Mouse (Mus musculus) frontal cortex, postnatal 25 days (tissue): ENCODE data around the gene Ica1.

ENCODE experiments used
- DNase-seq, 2 experiments: peaks; one replicate each; pipeline ENCODE4 v3.0.0; 2022; ENCODE audit warnings: low spot score in 2 of 2

Gene Ica1

DNA sequence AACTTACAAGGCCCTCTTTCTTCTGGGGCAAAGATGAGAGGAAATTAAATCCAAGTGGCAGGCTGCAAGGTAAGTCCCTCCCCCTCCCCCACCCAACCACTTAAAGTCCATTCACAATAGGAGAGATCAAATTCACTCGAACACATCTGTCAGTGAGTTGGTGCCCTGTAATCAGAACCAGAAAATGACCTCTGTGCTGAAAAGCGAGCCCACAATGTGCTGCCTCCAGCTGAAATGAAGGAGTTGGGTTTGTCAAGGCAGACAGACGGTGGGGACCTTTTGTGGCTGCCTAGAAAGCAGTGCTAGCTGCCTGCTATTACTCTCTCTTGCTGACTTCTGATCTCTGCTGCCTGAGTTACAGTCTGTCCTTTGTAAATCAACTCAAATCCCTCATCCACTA is 35.8 kb downstream of the Ica1 start:
- no peak for DNase-seq

DNA sequence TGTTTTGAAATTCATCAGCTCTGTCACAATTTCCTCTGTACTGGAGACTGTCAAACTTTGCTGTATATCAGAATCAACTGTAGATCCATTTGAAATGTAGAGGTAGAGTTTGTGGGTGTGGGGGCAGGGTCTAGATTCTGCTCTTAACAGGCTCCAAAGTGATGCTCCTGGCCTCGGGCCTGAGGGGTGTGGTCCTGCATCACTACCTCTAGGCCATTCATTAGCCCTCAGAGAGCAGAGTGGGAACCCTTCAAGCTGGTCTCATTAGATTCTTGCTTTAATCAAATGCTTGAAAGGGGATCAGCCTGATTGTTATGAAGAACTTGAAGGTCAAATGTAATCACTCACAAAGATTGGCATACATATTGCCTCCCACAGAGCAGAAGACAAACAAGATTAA is 36.6 kb downstream of the Ica1 start:
- no peak for DNase-seq

DNA sequence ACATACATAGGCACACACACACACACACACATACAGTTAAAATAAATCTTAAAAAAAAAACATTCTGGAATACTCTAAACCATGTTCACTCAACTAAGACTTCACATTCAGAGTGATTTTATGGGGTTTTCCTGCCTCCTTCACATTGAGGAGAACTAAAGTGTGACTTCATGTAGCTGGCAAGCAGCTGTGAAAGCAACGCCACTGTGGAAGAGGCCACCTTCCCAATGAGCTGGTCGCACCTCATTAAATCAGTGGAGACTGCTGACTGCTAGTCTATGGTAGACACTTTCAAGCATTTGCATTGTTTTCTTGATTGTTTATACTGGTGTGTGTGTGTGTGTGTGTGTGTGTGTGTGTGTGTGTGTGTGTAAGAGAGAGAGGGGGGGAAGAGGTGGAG is 38.2 kb downstream of the Ica1 start:
- no peak for DNase-seq

DNA sequence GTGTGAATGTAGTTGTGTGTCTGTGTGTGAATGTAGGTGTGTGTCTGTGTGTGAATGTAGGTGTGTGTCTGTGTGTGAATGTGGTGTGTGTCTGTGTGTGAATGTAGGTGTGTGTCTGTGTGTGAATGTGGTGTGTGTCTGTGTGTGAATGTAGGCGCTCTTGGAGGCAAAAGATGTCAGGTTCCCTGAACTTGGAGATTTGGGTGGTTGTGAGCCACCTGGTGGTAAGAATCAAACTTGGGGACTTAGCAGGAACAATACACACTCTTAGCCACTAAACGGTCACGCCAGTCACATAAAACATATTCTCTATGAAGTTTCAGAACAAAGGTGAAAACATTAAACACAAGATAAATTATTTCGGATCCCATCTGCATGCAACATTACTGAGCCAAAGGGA is 39.9 kb downstream of the Ica1 start:
- DNase-seq: no peak

DNA sequence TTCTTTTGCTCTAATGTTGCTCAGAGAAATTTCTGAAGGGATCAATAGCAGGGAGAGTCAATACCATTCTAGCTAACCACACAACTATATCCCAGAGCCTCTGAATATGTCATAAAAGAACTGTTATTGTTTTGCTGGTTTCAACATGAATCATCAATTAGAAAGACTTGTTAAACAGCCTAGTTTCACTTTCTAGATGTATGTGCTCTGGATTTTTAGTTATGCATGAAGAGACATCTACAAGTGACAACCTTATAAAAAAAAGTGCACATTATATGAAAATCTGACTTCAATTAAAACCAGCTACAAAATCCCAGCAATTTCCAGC is 41.8 kb downstream of the Ica1 start:
- DNase-seq: no peak

DNA sequence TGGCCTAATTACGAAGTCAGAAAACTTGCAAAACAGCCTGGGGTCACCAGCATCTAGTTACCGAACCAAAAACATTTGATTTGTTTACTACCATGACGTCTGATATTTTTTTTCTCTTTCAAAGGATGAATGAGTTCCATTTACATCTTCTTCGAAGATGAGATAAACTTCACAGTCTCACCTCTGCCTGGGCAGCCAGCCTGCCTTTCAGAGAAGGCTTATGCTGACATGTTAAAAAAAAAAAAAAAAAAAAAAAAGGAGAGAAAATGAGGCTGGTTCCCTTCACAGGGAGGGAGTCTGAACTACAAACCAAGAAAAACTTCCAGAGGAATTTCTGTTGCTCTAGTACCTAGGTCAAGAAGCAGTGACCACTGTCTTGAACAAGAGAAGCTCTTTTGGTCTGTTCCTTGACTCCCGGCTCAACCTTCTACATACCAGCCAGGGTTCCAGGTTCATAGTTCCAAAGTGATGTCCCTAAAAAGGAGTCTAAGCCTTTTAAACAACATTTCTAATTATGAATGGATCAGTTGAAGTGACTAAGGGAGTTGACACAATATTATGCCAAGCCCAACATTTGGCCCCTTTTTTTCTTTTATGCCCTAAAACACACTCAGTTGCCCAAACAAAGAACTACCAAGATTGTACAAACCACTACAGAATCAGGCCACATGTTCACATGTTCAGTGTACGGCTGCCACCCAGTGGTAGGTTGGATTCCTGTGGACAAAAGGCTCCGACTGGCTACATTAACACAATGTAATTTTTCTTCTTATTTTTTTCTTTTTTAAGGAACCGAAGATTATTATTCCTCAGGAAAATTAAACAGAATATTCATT is 42.4 kb downstream of the Ica1 start:
- peak; percentile 49 to 65 for DNase-seq

DNA sequence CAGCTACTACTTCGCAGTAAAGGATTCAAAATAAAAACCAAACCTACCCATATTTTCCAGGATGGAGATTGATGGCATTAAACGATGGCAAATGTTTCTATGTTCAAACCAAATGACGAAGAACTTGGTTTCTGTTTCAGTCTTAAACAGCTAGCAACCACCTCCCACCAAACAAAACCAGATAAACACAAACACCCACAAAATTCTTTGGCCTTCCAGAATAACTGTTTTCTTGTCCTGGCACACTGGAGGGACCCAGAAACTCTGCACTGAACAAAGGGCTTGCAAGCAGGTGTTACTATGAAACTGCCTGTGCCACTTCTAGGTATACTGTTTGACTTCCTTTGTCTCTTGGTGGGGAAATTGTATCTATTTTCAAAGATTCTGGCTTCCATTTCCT is 43.2 kb downstream of the Ica1 start:
- no peak for DNase-seq

DNA sequence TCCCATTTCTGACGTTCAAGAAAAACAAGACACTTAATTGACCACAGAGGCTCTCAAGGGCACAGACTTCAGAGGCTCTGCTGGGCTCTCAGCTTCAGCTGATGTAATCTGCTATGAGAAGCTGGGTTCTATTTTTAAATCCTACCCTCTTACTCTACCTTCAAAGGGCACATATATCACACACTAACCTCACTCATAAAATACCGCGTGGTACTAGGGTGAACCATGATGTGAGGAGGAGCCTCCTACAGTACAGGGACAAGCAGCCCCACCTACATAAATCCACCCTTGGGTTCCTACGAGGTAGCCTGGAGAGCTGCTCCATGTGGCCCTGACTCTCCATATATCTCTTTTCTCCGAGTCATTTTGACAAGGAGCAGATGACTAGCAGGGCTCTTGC is 45.8 kb downstream of the Ica1 start:
- no peak for DNase-seq

DNA sequence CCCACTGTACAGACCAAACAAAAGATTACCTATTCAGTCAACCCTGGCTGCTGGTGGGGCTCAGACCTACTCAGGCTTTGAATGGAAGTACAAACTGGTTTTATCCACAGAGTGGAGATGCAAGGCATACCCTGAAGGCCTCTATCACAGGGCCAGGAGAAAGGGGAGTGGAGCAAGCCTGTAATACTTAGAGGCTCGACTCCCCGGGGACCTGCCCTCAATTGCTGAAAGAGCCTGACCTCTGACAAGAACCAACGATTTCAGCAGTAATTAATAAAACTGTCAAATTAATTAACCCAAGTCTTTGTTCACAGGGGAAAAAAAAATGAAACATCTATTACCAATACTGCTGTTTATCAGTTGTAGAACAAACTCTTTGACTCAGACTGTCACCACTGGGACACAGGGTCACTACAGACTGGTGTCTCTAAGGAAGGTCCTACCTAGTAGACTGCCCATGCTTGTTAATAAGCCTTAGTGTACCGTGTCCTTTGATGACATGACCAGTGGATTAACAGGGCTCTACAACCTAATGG is 46.6 kb downstream of the Ica1 start:
- DNase-seq: no peak

DNA sequence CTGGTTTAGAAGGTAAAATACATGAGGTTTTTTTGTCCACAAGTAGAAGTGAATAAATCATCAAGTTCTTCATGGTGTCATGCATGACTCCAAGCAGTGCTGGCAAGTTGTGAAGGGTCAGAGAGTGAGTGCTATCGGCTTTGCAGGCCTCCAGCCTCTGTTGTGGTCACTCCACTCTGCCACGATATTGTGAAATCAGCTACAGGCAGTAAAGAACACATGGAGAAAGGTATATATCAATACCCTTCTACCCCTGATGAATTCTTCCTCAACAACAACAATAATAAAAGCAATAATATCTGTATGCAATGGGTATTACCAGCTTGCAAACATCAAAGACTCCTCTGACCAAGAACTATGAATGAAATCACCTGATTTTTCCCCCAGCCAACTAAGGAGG is 47.9 kb downstream of the Ica1 start:
- DNase-seq: no peak

DNA sequence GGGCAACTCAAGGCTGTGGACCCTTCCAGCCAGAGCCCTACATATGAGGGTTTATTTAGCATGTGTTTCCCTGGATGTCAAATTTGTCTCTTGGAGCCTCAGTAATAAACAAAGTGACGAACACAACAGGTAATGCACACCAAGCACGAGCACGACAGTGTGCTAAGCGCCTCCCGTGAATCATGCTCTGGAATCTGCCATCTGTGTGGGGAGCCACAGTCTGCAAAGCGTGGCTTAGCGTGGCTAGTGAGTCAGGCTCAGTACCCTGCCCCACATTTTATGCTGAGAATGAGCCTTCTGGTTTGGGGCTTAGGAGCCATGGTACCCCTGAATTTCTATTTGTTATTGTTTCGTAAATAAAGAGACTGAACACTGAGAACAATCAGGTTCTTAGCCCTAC is 50.5 kb downstream of the Ica1 start:
- no peak for DNase-seq

DNA sequence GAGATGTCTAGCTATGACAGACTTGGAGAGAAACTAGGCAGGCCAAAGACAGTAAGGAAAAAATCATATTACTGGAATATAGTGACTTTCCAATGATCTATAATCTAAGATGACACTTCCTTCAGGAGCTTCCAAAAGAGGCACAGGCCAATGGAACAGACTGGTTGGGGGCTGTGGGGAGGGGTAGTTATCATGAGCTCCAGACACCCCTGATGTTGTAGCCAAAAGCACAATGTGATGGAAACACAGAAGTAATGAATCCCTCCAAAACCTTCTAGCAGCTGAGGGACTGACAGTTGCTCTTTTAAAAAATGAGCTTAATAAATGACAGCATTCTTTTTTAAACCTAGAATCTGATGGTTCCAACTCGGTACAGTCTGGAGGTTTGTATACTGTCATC is 52.7 kb downstream of the Ica1 start:
- DNase-seq: no peak

DNA sequence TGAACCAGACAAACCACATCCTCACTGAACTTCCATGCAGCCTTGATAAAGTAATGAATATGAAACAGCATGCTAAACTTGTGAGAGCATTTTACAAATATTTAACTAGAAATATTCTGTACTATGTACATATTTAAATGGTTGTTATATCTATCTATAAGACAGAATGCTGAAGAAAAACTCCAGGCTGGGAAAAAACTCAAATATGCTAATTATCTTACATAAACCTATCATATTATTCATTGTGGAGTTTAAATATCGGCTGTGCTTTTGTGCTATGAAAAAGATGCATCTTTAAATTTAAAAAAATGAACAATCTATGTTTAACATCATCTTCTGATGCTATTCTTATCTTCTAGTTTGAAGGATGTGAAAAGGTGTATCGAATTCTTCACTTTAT is 58.6 kb downstream of the Ica1 start:
- no peak for DNase-seq

DNA sequence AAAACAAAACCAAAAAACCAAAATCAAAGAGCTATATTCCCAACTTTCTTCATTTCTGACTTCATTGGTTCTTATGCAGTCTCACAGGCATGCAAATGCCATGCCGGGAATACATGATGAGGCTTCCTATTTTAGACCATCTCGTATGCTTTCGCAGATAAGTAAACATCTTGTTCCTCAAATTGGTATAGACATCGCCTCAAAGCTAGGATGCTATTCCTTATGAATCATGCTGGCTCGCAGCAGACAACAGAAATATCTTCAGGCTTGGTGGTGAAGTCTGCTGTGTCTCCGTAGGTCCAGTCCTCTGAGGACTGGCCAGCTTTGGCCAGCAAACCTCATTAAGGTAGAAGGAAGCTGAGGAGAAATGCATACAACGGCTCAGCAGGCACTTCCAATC is 60.3 kb downstream of the Ica1 start:
- no peak for DNase-seq

DNA sequence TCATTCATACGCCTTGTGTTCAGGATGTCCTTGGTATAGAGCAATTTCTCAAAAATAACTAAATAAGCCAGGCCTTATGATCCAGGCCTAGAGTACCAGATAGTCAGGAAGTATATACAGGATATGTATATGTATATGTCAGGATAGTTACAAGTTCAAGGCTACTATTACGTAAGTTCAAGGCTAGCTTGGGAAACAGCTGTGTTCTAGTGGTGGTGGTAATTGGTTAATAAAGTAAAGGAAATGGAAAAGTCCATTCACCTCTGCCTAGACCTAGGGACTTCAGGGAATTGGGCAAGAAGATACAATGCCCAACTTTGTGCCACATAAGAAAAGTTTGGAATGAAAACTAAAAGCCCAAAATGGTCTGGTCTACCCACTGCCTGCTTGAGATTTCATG is 61.7 kb downstream of the Ica1 start:
- no peak for DNase-seq

DNA sequence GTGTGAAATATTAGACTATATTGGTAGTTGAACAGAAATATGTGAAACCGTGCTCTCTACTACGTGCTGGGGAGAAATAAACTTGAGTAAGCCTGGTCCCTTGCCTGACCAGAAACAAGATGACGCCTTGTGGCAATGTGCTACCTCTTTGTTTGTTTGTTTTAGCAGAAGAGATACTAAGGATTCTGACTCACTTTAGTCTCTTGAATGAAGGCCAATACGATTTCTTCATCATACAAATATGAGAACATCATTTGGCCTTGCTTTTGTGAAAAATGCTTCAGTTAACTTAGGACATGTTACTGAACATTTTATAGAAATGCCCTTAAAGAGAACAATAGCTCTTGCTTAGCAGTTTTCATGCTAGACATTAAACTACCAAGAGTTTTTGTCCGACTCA is 67.0 kb downstream of the Ica1 start:
- DNase-seq: no peak

DNA sequence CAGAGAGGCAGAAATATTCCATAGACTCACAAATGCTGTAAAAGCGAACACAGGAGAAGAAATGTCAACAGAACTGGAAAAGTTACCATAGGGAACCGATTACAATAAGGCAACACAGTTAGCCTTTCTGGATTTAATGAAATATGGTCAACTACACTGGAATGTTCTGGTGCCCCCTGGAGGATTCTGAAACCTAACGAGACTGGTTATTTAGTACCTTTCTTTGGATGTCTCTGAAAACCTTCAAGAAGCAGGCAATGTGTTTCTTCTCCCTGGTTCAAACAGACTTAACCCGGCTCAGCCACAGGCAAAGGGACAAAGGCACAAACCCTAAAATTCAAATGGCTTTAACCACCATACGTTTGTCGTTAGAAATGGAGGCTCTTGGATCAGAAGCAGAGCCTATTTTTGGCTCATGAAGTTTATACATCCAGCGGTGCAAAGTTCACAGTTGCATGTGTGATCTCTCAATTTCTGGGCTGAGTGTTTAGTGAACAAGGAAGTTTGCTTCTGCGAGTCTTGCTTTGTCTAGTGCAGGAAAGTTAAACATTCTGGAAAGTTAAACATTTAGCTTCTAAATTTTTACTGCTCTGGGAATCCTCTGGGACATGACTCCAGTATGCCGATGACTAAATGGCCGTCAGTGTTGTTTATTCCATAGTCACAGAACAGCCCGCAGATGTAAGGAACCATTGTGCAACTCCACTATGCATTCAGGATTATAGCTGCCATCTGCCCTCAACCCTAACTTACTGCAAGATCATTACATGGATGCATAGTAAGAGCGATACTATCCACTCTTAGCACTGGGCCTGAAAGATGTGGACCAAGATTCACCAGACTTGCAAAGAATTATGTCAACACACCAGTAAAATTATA is 83.4 kb downstream of the Ica1 start:
- no peak for DNase-seq

DNA sequence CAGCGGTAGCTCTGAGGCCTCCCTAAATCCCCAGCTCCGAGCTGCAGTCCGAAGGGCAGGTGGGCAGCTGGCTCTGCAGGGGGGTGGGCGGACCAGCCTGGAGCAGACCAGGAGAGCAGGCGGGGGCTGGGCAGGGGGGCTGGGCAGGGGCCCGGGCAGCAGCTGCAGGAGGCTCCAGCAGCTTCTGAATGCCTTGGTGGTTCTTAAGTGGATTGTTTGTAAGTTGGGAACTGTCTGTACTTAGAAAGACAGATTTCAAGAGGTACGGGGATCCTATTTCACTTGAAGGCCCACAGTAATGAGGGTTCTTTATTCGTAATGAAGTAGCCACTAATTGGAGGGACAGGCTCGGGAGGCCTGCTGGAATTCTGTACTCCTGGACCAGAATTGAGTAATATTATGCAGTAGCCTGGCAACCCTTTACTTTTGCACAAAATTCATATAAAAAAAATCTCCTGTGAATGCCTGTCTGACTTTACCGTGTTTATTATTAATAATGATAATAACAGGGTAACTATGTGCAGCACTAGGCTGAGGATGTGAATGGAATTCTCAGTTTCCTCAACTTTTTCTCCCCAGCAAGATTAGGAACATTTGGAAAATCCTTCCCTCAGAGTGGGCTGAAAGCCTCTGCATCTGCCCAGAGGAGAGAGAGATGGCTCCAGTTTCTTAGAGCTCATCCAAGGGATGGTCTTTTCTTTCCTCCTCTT is 84.2 kb downstream of the Ica1 start:
- DNase-seq: no peak

DNA sequence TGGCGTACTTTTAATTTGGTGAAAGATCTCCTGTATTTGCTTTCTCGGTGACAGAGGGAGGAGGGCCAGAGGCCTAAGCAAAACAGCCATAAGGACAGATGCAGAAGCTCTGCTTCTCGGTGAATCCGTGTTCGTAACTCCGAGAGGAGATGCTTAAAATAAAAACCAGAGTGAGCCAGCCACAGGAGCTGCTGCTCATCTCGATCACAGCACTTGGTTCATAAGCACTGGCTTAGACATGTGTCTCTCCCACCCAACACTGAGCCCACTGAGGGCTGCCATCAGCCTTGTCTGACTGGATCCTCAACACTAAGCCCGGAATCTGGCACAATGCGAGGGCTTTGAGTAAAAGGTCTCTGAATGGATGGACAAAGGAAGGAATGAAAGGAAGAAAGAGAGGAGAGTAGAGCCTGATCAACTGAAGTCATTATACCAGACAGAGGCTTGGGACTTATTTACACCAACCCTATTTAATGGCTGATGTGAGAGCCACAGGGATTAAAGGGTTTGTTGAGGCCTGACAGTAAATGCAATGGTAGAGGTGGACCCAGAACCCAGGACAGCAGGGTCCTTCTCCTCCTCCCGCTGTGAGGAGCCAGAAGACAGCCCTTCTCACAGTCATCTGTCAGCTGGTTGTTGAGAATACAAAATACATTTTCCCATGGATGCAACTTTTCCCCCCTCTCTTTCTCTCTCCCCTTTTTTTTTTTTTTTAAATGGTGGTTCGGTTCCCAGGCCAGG is 85.0 kb downstream of the Ica1 start:
- peak in 1 of 2 experiments; percentile 24 for DNase-seq

DNA sequence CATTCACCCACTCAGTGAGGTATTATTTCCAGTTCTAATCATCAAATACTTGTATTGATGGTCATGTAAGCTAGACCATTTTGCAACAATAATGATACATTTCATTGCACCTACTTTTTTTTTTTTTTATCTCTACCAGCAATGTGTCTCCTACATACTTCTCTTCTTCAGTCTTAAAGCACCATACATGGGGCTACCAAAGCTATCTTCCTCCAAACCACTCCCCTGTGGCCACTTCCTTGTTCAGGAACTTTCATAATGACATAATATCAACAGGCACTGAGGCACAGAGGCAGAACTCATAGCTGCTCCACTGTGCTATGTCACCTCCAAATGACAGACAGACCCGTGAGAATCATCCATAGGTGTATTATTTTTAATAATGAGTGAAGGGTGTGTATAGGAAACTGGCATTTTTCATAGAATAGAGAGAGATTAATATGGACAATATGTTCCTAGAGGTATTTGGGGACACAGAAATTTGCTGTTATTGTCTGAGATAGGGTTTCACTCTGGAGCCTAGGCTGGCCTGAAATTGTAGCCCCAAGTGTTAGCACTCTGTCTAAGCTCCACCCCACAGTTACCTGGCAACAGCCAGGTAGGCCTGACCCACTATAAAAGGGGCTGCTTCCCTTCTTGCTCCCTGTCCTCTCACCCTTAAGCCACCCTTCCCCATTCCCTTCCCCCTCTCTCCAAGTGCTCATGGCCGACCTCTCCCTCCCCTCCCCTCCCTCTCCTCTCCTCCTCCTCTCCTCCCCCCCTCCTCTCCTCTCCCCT is 86.9 kb downstream of the Ica1 start:
- no peak for DNase-seq

DNA sequence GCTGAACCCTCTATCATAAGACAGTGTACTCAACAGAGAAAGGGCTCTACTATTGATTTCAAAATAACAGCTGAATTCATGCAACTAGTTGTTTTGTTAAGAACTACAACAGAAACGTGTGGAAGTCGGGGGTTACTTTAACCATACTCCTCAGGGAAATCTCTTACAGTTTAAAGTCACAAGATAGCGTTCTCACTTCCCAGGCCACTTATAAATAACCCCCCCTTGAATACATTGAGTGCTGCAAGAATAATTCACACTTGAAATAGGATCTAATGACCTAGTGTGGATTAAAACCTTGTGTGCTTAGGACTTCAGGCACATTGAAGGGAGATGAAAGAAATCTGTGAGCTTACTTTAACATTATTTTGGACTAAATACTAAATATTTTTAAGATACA is 87.8 kb downstream of the Ica1 start:
- DNase-seq: no peak
